Mouse (Mus musculus) brain, embryonic 18.5 days (tissue): Measurements from ENCODE around the gene Slc10a6.

ENCODE experiments used
- DNase-seq: peaks from one replicate; pipeline ENCODE4 v3.0.0-alpha.2; 2012; ENCODE audit warnings: low read depth, low spot score

Slc10a6 gene

GRCm38 (mm10) chr5:103620301-103620973 lies 8.8 kb downstream of the Slc10a6 start:
- DNase-seq, result no peak

- DNase-seq, result no peak
These were observed 12.0 kb downstream of the Slc10a6 start for GRCm38 (mm10) chr5:103617191-103617590.

- no peak for DNase-seq
These were observed 14.8 kb downstream of the Slc10a6 start for GRCm38 (mm10) chr5:103614356-103614755.

GRCm38 (mm10) chr5:103612316-103612715 lies 16.9 kb downstream of the Slc10a6 start:
- no peak for DNase-seq

GRCm38 (mm10) chr5:103610856-103611472 lies 18.2 kb downstream of the Slc10a6 start:
- DNase-seq, result no peak

GRCm38 (mm10) chr5:103610148-103610547 lies 19.1 kb downstream of the Slc10a6 start:
- no peak for DNase-seq

- DNase-seq, result no peak
These were observed 23.5 kb downstream of the Slc10a6 start for GRCm38 (mm10) chr5:103605707-103606106.

GRCm38 (mm10) chr5:103603115-103603893 lies 25.9 kb downstream of the Slc10a6 start:
- no peak for DNase-seq

- no peak for DNase-seq
These were observed 30.3 kb downstream of the Slc10a6 start for GRCm38 (mm10) chr5:103598881-103599280.

GRCm38 (mm10) chr5:103598264-103598663 lies 30.9 kb downstream of the Slc10a6 start:
- no peak for DNase-seq

GRCm38 (mm10) chr5:103597604-103598003 lies 31.6 kb downstream of the Slc10a6 start:
- no peak for DNase-seq

GRCm38 (mm10) chr5:103596467-103597146 lies 32.6 kb downstream of the Slc10a6 start:
- DNase-seq, result no peak

- DNase-seq, result no peak
These were observed 33.6 kb downstream of the Slc10a6 start for GRCm38 (mm10) chr5:103595394-103596226.

GRCm38 (mm10) chr5:103593575-103593974 lies 35.6 kb downstream of the Slc10a6 start:
- DNase-seq, result no peak

- no peak for DNase-seq
These were observed 36.5 kb downstream of the Slc10a6 start for GRCm38 (mm10) chr5:103592706-103593105.

- no peak for DNase-seq
These were observed 37.4 kb downstream of the Slc10a6 start for GRCm38 (mm10) chr5:103591846-103592245.

GRCm38 (mm10) chr5:103587219-103587618 lies 42.0 kb downstream of the Slc10a6 start:
- no peak for DNase-seq

GRCm38 (mm10) chr5:103579680-103580420 lies 49.4 kb downstream of the Slc10a6 start:
- DNase-seq, result no peak

- no peak for DNase-seq
These were observed 59.8 kb downstream of the Slc10a6 start for GRCm38 (mm10) chr5:103569446-103569845.

- no peak for DNase-seq
These were observed 61.2 kb downstream of the Slc10a6 start for GRCm38 (mm10) chr5:103568034-103568433.
